Mouse (Mus musculus) intestine, embryonic 15.5 days (tissue): ENCODE data around the gene Lrr1. TPM values are rescaled to one million over a fixed set of nuclear protein-coding genes. Genes with fewer than 3 reads are reported as not detected.

Source experiments
- polyA plus RNA-seq: library from polyadenylated mRNA; unstranded; fragments of >200 nt; fragmentation: Nextera tagmentation; extraction: Ambion mirVana; gene quantifications from 2 replicates; pipeline ENCODE4 v1.2.1, GENCODE M21; 2015

Gene Lrr1
- polyA plus RNA-seq, 1 experiment from 2014 or later = 17.2 TPM

Other genes starting within 250 kb of the Lrr1 start
- 1,714 and 2,016 TPM in 2 replicates for gene Rps29, start 9.6 kb upstream of the Lrr1 start, polyA plus RNA-seq
- gene Rpl36al, start 15.3 kb downstream of the Lrr1 start, polyA plus RNA-seq = 720 and 763 TPM in 2 replicates
- gene Mgat2, start 15.3 kb downstream of the Lrr1 start, polyA plus RNA-seq = 52.8 and 58.7 TPM in 2 replicates
- gene Gm49383, start 28.3 kb downstream of the Lrr1 start, polyA plus RNA-seq = 25.4 and 28.6 TPM in 2 replicates
- gene Dnaaf2, start 29.6 kb downstream of the Lrr1 start, polyA plus RNA-seq = 9.0 and 9.1 TPM in 2 replicates
- 23.7 and 24.7 TPM in 2 replicates for gene Gm49384, start 35.5 kb downstream of the Lrr1 start, polyA plus RNA-seq
- 23.4 and 25.9 TPM in 2 replicates for gene Pole2, start 59.4 kb downstream of the Lrr1 start, polyA plus RNA-seq
- gene Klhdc1, start 72.4 kb downstream of the Lrr1 start, polyA plus RNA-seq = 5.0 and 7.4 TPM in 2 replicates
- gene Klhdc2, start 127.9 kb downstream of the Lrr1 start, polyA plus RNA-seq = 107 and 115 TPM in 2 replicates
- 71.6 and 71.8 TPM in 2 replicates for gene Nemf, start 188.4 kb downstream of the Lrr1 start, polyA plus RNA-seq
- gene Arf6, start 203.3 kb downstream of the Lrr1 start, polyA plus RNA-seq = 49.5 and 54.9 TPM in 2 replicates
- 1.7 and 2.0 TPM in 2 replicates for gene Gm9887, start 203.6 kb downstream of the Lrr1 start, polyA plus RNA-seq